Mouse (Mus musculus) stomach, postnatal 0 days (tissue): ENCODE results near the gene Heatr1. TPM values are rescaled to one million over a fixed set of nuclear protein-coding genes. Genes with fewer than 3 reads are reported as not detected.

Experiments used
- ATAC-seq: fragments of 200-750 bp; cut with Nextera tagmentation; 2 replicates; pipeline ENCODE4 v1.8.0; 2017; ENCODE audit not compliant: low FRiP score, low TSS enrichment
- DNase-seq: peaks from one replicate; pipeline ENCODE4 v3.0.0-alpha.2; 2016; ENCODE audit warnings: low spot score
- H3K27ac ChIP-seq: fragments of 300-500 bp; sonication (generic); replicated peaks from 2 replicates; pipeline ENCODE4 v1.5.1; 2014; ENCODE audit warnings: mild to moderate bottlenecking, control low read depth
- H3K27me3 ChIP-seq: fragments of 300-500 bp; sonication (generic); 2 replicates; pipeline ENCODE4 v1.6.1; 2014; ENCODE audit warnings: low read length; ENCODE audit not compliant: control insufficient read depth, insufficient read depth
- H3K36me3 ChIP-seq: fragments of 300-500 bp; sonication (generic); 2 replicates; pipeline ENCODE4 v1.6.1; 2014; ENCODE audit warnings: low read length, mixed read lengths; ENCODE audit not compliant: control insufficient read depth, insufficient read depth
- H3K4me1 ChIP-seq: fragments of 300-500 bp; sonication (generic); replicated peaks from 2 replicates; pipeline ENCODE4 v1.6.1; 2014; ENCODE audit warnings: antibody characterized with exemption; ENCODE audit not compliant: control insufficient read depth, insufficient read depth
- H3K4me2 ChIP-seq: fragments of 300-500 bp; sonication (generic); replicated peaks from 2 replicates; pipeline ENCODE4 v1.6.1; 2014; ENCODE audit warnings: low read depth, mild to moderate bottlenecking, control low read depth, moderate library complexity
- H3K4me3 ChIP-seq: fragments of 300-500 bp; sonication (generic); 2 replicates; pipeline ENCODE4 v1.5.1; 2014; ENCODE audit warnings: low read depth, low read length, control low read depth
- H3K9ac ChIP-seq: fragments of 300-500 bp; sonication (generic); 2 replicates; pipeline ENCODE4 v1.6.1; 2014; ENCODE audit warnings: mild to moderate bottlenecking, low read length, control low read depth, mixed read lengths
- H3K9me3 ChIP-seq: fragments of 300-500 bp; sonication (generic); 2 replicates; pipeline ENCODE4 v1.6.1; 2016; ENCODE audit warnings: low read length; ENCODE audit not compliant: control insufficient read depth
- CTCF ChIP-seq: IDR thresholded peaks from 2 replicates; pipeline ENCODE4 v1.5.1; 2016; ENCODE audit warnings: antibody characterized with exemption, low read depth, mild to moderate bottlenecking, moderate library complexity
- EP300 ChIP-seq: optimal IDR thresholded peaks from 2 replicates; pipeline ENCODE3; 2016; ENCODE audit warnings: antibody characterized with exemption
- WGBS: fragments of 180-500 bp; shearing (Covaris S2); extraction: QIAGEN DNeasy Blood & Tissue Kit; methylation state at CpG from one replicate; pipeline ENCODE4 v1.1.7; 2014; 5-methylcytosine and 5-hydroxymethylcytosine counted together
- polyA plus RNA-seq: library from polyadenylated mRNA; unstranded; fragments of >200 nt; fragmentation: Nextera tagmentation; extraction: Ambion mirVana; gene quantifications from 2 replicates; pipeline ENCODE4 v1.2.1, GENCODE M21; 2015

Heatr1 gene
- polyA plus RNA-seq, 1 experiment from 2014 or later = 6.2 TPM

DNA sequence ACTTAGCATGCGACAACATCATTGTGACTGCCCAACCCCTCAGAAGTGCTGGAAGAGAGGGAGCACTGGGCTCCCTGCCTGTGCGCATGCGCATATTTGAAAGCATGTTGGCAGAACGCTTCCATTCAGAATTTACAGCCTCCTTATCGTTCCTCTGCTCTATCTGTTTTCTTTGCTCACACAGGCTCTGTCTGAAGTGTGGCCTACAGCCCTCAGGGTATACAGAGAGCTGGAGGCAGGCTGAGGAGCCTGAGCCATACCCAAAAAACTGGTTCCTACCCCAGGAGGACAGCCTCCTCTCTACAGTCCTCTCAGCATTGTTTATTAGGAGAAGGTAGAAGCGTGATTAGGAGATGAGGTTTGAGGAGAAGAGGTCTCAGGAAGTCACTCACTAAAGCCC, 85.0 kb downstream of the Heatr1 start:
- ATAC-seq (no peak), DNase-seq (no peak)
- TF ChIP-seq CTCF (no peak), EP300 (no peak)
- Histone ChIP-seq H3K27ac (no peak overlapping the region), H3K4me1 (no peaks in the 10 kb centered on the region), H3K9ac (no peak overlapping the region), H3K4me3 (no peak overlapping the region), H3K36me3 (no peaks in the 10 kb centered on the region), H3K27me3 (no peaks in the 10 kb centered on the region), H3K4me2 (no peak overlapping the region), H3K9me3 (no peaks in the 10 kb centered on the region)
- 67% methylated on average over 6 of the region's 6 CpGs for WGBS

- no peaks in the 10 kb centered on the region for H3K36me3 ChIP-seq
- H3K9me3 ChIP-seq = no peaks in the 10 kb centered on the region
- TF ChIP-seq CTCF (no peak), EP300 (no peak)
- no peak overlapping the region for H3K4me3 ChIP-seq
- H3K27me3 ChIP-seq = no peaks in the 10 kb centered on the region
- H3K4me1 ChIP-seq = no peaks in the 10 kb centered on the region
- no peak overlapping the region for H3K4me2 ChIP-seq
- peak overlapping the region; percentile 67; the same call in 1 of the 2 replicates for H3K27ac ChIP-seq
- DNase-seq = no peak
- H3K9ac ChIP-seq = no peak overlapping the region
- 55% methylated on average over 2 of the region's 2 CpGs for WGBS
- peak; percentile 35; the same call in 1 of the 2 replicates for ATAC-seq
Observed at GRCm38 (mm10) chr13:12485197-12485596, 90.4 kb downstream of the Heatr1 start.

- TF ChIP-seq EP300 (no peak), CTCF (peak; percentile 42)
- Histone ChIP-seq H3K4me1 (no peaks in the 10 kb centered on the region), H3K4me2 (no peak overlapping the region), H3K4me3 (no peak overlapping the region), H3K27ac (peak overlapping the region; percentile 67), H3K9ac (no peak overlapping the region), H3K27me3 (no peaks in the 10 kb centered on the region), H3K9me3 (no peaks in the 10 kb centered on the region), H3K36me3 (no peaks in the 10 kb centered on the region)
- ATAC-seq = peak; percentile 91
- WGBS = 57% methylated on average over 7 of the region's 7 CpGs
- peak; percentile 44 for DNase-seq
Observed at GRCm38 (mm10) chr13:12485640-12486039, 90.8 kb downstream of the Heatr1 start.

Other genes starting within 250 kb of the Heatr1 start
- gene Mtr, start 136.9 kb upstream of the Heatr1 start, polyA plus RNA-seq = 2.2 and 2.9 TPM in 2 replicates
- 2.3 and 2.8 TPM in 2 replicates for gene Actn2, start 54.3 kb upstream of the Heatr1 start, polyA plus RNA-seq
- gene Lgals8, start 69.9 kb downstream of the Heatr1 start, polyA plus RNA-seq = 24.0 and 26.1 TPM in 2 replicates
- gene Edaradd, start 125.4 kb downstream of the Heatr1 start, polyA plus RNA-seq = 2.2 and 2.4 TPM in 2 replicates
- 7.9 TPM in 2 replicates for gene Ero1lb, start 170.8 kb downstream of the Heatr1 start, polyA plus RNA-seq